Mouse (Mus musculus) heart, embryonic 15.5 days (tissue): ENCODE results near the gene Cemip. TPM values are rescaled to one million over a fixed set of nuclear protein-coding genes. Genes with fewer than 3 reads are reported as not detected.

Source experiments
- ATAC-seq: fragments of 200-750 bp; cut with Nextera tagmentation; replicated peaks from 2 replicates; pipeline ENCODE4 v1.8.0; 2017; ENCODE audit warnings: low read depth, moderate TSS enrichment; ENCODE audit not compliant: insufficient number of reproducible peaks, insufficient read depth, low FRiP score
- H3K27ac ChIP-seq: fragments of 300-500 bp; sonication (generic); 2 replicates; pipeline ENCODE4 v1.5.1; 2015; ENCODE audit warnings: mild to moderate bottlenecking, inconsistent platforms
- H3K27me3 ChIP-seq: fragments of 300-500 bp; sonication (generic); 2 replicates; pipeline ENCODE4 v1.6.1; 2015; ENCODE audit warnings: inconsistent platforms
- H3K36me3 ChIP-seq: fragments of 300-500 bp; sonication (generic); 2 replicates; pipeline ENCODE4 v1.6.1; 2015; ENCODE audit warnings: mild to moderate bottlenecking, inconsistent platforms
- H3K4me1 ChIP-seq: fragments of 300-500 bp; sonication (generic); replicated peaks from 2 replicates; pipeline ENCODE4 v1.6.1; 2015; ENCODE audit warnings: inconsistent platforms
- H3K4me2 ChIP-seq: fragments of 300-500 bp; sonication (generic); 2 replicates; pipeline ENCODE4 v1.6.1; 2015; ENCODE audit warnings: inconsistent platforms, mild to moderate bottlenecking, moderate library complexity
- H3K4me3 ChIP-seq: fragments of 300-500 bp; sonication (generic); 2 replicates; pipeline ENCODE4 v1.5.1; 2015; ENCODE audit warnings: mild to moderate bottlenecking, inconsistent platforms
- H3K9ac ChIP-seq: fragments of 300-500 bp; sonication (generic); 2 replicates; pipeline ENCODE4 v1.6.1; 2015; ENCODE audit warnings: mild to moderate bottlenecking, inconsistent platforms
- H3K9me3 ChIP-seq: fragments of 300-500 bp; sonication (generic); replicated peaks from 2 replicates; pipeline ENCODE4 v1.6.1; 2016; ENCODE audit warnings: inconsistent platforms
- WGBS: fragments of 180-500 bp; shearing (Covaris S2); methylation state at CpG from one replicate; pipeline ENCODE4 v1.1.7; 2015; ENCODE audit warnings: mixed read lengths; 5-methylcytosine and 5-hydroxymethylcytosine counted together
- polyA plus RNA-seq: library from polyadenylated mRNA; unstranded; fragments of >200 nt; fragmentation: Nextera tagmentation; extraction: Ambion mirVana; gene quantifications from 2 replicates; pipeline ENCODE4 v1.2.1, GENCODE M21; 2015

The Cemip gene
- polyA plus RNA-seq, 1 experiment from 2014 or later: 0.60 TPM

GRCm38 (mm10) chr7:84026090-84026489 is 60.2 kb downstream of the Cemip start:
- ATAC-seq: no peak
- H3K27ac ChIP-seq: no peak overlapping the region

GRCm38 (mm10) chr7:84023466-84023865 is 62.8 kb downstream of the Cemip start:
- no peaks in the 10 kb centered on the region for H3K36me3 ChIP-seq
- no peak for ATAC-seq
- 74% methylated on average over 6 of the region's 6 CpGs for WGBS
- H3K4me2 ChIP-seq: no peak overlapping the region
- H3K4me1 ChIP-seq: peaks cover 19% of the 10 kb centered on the region
- no peak overlapping the region for H3K27ac ChIP-seq
- H3K9ac ChIP-seq: no peak overlapping the region
- H3K4me3 ChIP-seq: no peak overlapping the region
- no peaks in the 10 kb centered on the region for H3K9me3 ChIP-seq
- no peaks in the 10 kb centered on the region for H3K27me3 ChIP-seq

More at GRCm38 (mm10) chr7:84026090-84026489, 60.2 kb downstream of the Cemip start:
- H3K4me3 ChIP-seq: no peak overlapping the region
- no peak overlapping the region for H3K4me2 ChIP-seq
- H3K4me1 ChIP-seq: peaks cover 18% of the 10 kb centered on the region
- no peaks in the 10 kb centered on the region for H3K27me3 ChIP-seq
- no peaks in the 10 kb centered on the region for H3K36me3 ChIP-seq
- 63% methylated on average over 4 of the region's 4 CpGs for WGBS
- no peak overlapping the region for H3K9ac ChIP-seq
- H3K9me3 ChIP-seq: no peaks in the 10 kb centered on the region

- no peak overlapping the region for H3K4me2 ChIP-seq
- H3K36me3 ChIP-seq: no peaks in the 10 kb centered on the region
- H3K4me1 ChIP-seq: peaks cover 22% of the 10 kb centered on the region
- no peak overlapping the region for H3K9ac ChIP-seq
- no peak overlapping the region for H3K27ac ChIP-seq
- WGBS: 67% methylated on average over 3 of the region's 3 CpGs
- H3K27me3 ChIP-seq: no peaks in the 10 kb centered on the region
- no peak for ATAC-seq
- H3K9me3 ChIP-seq: no peaks in the 10 kb centered on the region
- H3K4me3 ChIP-seq: no peak overlapping the region
These were observed 63.8 kb downstream of the Cemip start for GRCm38 (mm10) chr7:84022462-84022861.

- Histone ChIP-seq H3K9ac (no peak overlapping the region), H3K27ac (no peak overlapping the region), H3K27me3 (no peaks in the 10 kb centered on the region), H3K9me3 (no peaks in the 10 kb centered on the region), H3K36me3 (no peaks in the 10 kb centered on the region), H3K4me2 (no peak overlapping the region), H3K4me3 (no peak overlapping the region), H3K4me1 (peaks cover 18% of the 10 kb centered on the region)
- no peak for ATAC-seq
These were observed 66.9 kb downstream of the Cemip start for GRCm38 (mm10) chr7:84019381-84019780.

- Histone ChIP-seq H3K27ac (peak overlapping the region; percentile 31; the same call in 1 of the 2 replicates), H3K27me3 (no peaks in the 10 kb centered on the region), H3K9ac (no peak overlapping the region), H3K4me1 (peaks cover 18% of the 10 kb centered on the region), H3K9me3 (no peaks in the 10 kb centered on the region), H3K4me3 (no peak overlapping the region), H3K36me3 (no peaks in the 10 kb centered on the region), H3K4me2 (no peak overlapping the region)
- no peak; the same call in 1 of the 2 replicates for ATAC-seq
- WGBS: 44% methylated on average over 5 of the region's 5 CpGs
These were observed 67.7 kb downstream of the Cemip start for GRCm38 (mm10) chr7:84018291-84019266.

GRCm38 (mm10) chr7:84015050-84015449 is 71.3 kb downstream of the Cemip start:
- 73% methylated on average over 1 of the region's 1 CpGs for WGBS
- H3K4me3 ChIP-seq: no peak overlapping the region
- no peaks in the 10 kb centered on the region for H3K9me3 ChIP-seq
- H3K36me3 ChIP-seq: no peaks in the 10 kb centered on the region
- H3K9ac ChIP-seq: no peak overlapping the region
- H3K27me3 ChIP-seq: no peaks in the 10 kb centered on the region
- no peak overlapping the region for H3K4me2 ChIP-seq
- ATAC-seq: no peak
- H3K27ac ChIP-seq: no peak overlapping the region
- peaks cover 20% of the 10 kb centered on the region for H3K4me1 ChIP-seq

- Histone ChIP-seq H3K27ac (no peak overlapping the region), H3K9me3 (no peaks in the 10 kb centered on the region), H3K27me3 (no peaks in the 10 kb centered on the region), H3K9ac (no peak overlapping the region), H3K36me3 (no peaks in the 10 kb centered on the region), H3K4me2 (no peak overlapping the region), H3K4me3 (no peak overlapping the region), H3K4me1 (peaks cover 12% of the 10 kb centered on the region)
- WGBS: 63% methylated on average over 4 of the region's 4 CpGs
- no peak for ATAC-seq
These were observed 72.6 kb downstream of the Cemip start for GRCm38 (mm10) chr7:84013656-84014055.

- Histone ChIP-seq H3K27me3 (no peaks in the 10 kb centered on the region), H3K36me3 (no peaks in the 10 kb centered on the region), H3K4me3 (no peak overlapping the region), H3K4me2 (no peak overlapping the region), H3K9me3 (no peaks in the 10 kb centered on the region), H3K4me1 (no peaks in the 10 kb centered on the region), H3K9ac (no peak overlapping the region), H3K27ac (no peak overlapping the region)
- whole genome bisulfite sequencing: 75% methylated on average over 6 of the region's 6 CpGs
- no peak for ATAC-seq
These were observed 81.9 kb downstream of the Cemip start for GRCm38 (mm10) chr7:84004357-84004756.

- 87% methylated on average over 3 of the region's 3 CpGs for WGBS
- ATAC-seq: no peak
- no peaks in the 10 kb centered on the region for H3K4me1 ChIP-seq
- no peak overlapping the region for H3K9ac ChIP-seq
- no peaks in the 10 kb centered on the region for H3K9me3 ChIP-seq
- H3K27me3 ChIP-seq: no peaks in the 10 kb centered on the region
- no peak overlapping the region for H3K4me3 ChIP-seq
- H3K36me3 ChIP-seq: no peaks in the 10 kb centered on the region
- H3K27ac ChIP-seq: no peak overlapping the region
- H3K4me2 ChIP-seq: no peak overlapping the region
These were observed 84.8 kb downstream of the Cemip start for GRCm38 (mm10) chr7:84001516-84001915.

- Histone ChIP-seq H3K27ac (no peak overlapping the region), H3K4me3 (no peak overlapping the region), H3K4me1 (no peaks in the 10 kb centered on the region), H3K27me3 (no peaks in the 10 kb centered on the region), H3K9ac (no peak overlapping the region), H3K36me3 (no peaks in the 10 kb centered on the region), H3K9me3 (no peaks in the 10 kb centered on the region), H3K4me2 (no peak overlapping the region)
- ATAC-seq: no peak
- 78% methylated on average over 2 of the region's 2 CpGs for WGBS
These were observed 85.6 kb downstream of the Cemip start for GRCm38 (mm10) chr7:84000671-84001070.

GRCm38 (mm10) chr7:83999647-84000046 is 86.7 kb downstream of the Cemip start:
- Histone ChIP-seq H3K9me3 (no peaks in the 10 kb centered on the region), H3K4me2 (no peak overlapping the region), H3K9ac (no peak overlapping the region), H3K27me3 (no peaks in the 10 kb centered on the region), H3K36me3 (no peaks in the 10 kb centered on the region), H3K27ac (no peak overlapping the region), H3K4me3 (no peak overlapping the region), H3K4me1 (no peaks in the 10 kb centered on the region)
- WGBS: 70% methylated on average over 1 of the region's 1 CpGs
- ATAC-seq: no peak

GRCm38 (mm10) chr7:83994348-83994747 is 92.0 kb downstream of the Cemip start:
- Histone ChIP-seq H3K27ac (no peak overlapping the region), H3K4me2 (no peak overlapping the region), H3K36me3 (no peaks in the 10 kb centered on the region), H3K4me3 (no peak overlapping the region), H3K9ac (no peak overlapping the region), H3K9me3 (no peaks in the 10 kb centered on the region), H3K27me3 (no peaks in the 10 kb centered on the region), H3K4me1 (no peaks in the 10 kb centered on the region)
- ATAC-seq: no peak
- 76% methylated on average over 1 of the region's 1 CpGs for WGBS
